In the genomic region with DNA sequence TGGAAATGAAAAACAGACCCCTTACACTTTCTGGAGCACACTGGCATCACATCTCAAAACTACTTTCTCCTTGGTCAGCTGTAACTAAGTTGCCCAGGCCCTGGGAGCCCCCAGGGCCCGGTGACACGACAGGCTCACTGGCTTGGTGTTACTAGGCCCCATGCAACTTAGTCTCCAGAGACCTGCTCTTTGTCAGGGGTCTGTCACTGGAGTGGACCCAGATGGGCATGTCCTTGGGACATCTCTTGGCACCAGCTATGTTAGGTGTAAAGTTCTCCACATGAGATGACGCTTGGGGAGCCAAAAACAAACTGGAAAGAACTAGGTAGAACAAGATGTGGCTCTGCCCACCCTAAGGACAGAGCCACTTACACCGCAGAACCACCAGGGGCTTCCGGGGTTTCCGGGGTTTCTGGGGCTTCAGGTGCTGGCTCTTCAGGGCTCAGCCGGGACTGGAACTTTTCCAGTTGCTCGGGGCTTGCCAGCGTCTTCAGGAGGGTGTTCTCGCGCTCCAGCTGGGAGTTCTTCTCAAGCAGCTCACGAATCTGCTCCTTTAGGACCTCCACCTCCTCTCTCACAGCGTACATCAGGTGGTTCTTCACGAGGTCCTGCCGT, we compare ENCODE assay signal across 8 mouse cellular contexts. TPM values are rescaled to one million over a fixed set of nuclear protein-coding genes. Genes with fewer than 3 reads are reported as not detected.
DNase-seq lines count a peak whose midpoint lies in the region; ATAC-seq and TF ChIP-seq lines count a peak whose summit lies in the region.

No protein-coding gene starts in this region.

- WGBS in lung, embryonic 15.5 days = 78% methylated on average over 15 of the region's 15 CpGs
- WGBS in intestine, postnatal 0 days = 78% methylated on average over 15 of the region's 15 CpGs

- ATAC-seq in lung, embryonic 15.5 days (ENCODE audit: borderline replicate concordance, extremely low read depth, low FRiP score, low TSS enrichment) = no peak
- ATAC-seq in intestine, postnatal 0 days = no peak

- DNase-seq in gastrocnemius, postnatal 10 days = peak; percentile 10
- no peak for DNase-seq in gastrocnemius, postnatal 36 days
- DNase-seq in lung, postnatal 4 days = no peak
- DNase-seq in thymus, postnatal 10 days (ENCODE audit: low spot score in 2 of 2) = peak; percentile 29 to 42
- no peak for DNase-seq in testis, postnatal 14 days (ENCODE audit: low spot score)
- DNase-seq in spleen, adult 12 weeks (ENCODE audit: low spot score) = no peak

- H3K36me3 ChIP-seq in lung, embryonic 15.5 days = no peaks in the 10 kb centered on the region
- no peaks in the 10 kb centered on the region for H3K36me3 ChIP-seq in intestine, postnatal 0 days (ENCODE audit: control insufficient read depth, insufficient read depth)

- no peak overlapping the region for H3K4me3 ChIP-seq in lung, embryonic 15.5 days
- H3K4me3 ChIP-seq in intestine, postnatal 0 days (ENCODE audit: low read depth, low read length) = peak overlapping the region; percentile 56; the same call in 1 of the 2 replicates

- intact Hi-C loops in gastrocnemius, postnatal 36 days (cut with DNase I) = loop anchor here (5.0 kb wide), 1 partner anchor 33 kb away; no protein-coding TSS in a partner anchor

- no peak overlapping the region for H3K27ac ChIP-seq in lung, embryonic 15.5 days
- peak overlapping the region; percentile 66 for H3K27ac ChIP-seq in intestine, postnatal 0 days (ENCODE audit: low read depth, low read length)

- peaks cover 4% of the 10 kb centered on the region for H3K27me3 ChIP-seq in lung, embryonic 15.5 days
- no peaks in the 10 kb centered on the region for H3K27me3 ChIP-seq in intestine, postnatal 0 days (replicated peaks; ENCODE audit: control insufficient read depth, insufficient read depth, low read length)

- 0 out of 2 replicates have a peak, but pooled peaks cover 3% of the 10 kb centered on the region for H3K4me1 ChIP-seq in lung, embryonic 15.5 days
- 0 out of 2 replicates have a peak, but pooled peaks cover 3% of the 10 kb centered on the region for H3K4me1 ChIP-seq in intestine, postnatal 0 days (replicated peaks; ENCODE audit: control insufficient read depth, insufficient read depth, low read length)

- H3K9ac ChIP-seq in lung, embryonic 15.5 days = no peak overlapping the region
- 0 out of 2 replicates have a peak overlapping the region, but pooled peaks have one; percentile 11 for H3K9ac ChIP-seq in intestine, postnatal 0 days (ENCODE audit: low read depth, low read length)

- H3K4me2 ChIP-seq in lung, embryonic 15.5 days = peak overlapping the region; percentile 55; the same call in 1 of the 2 replicates
- H3K4me2 ChIP-seq in intestine, postnatal 0 days (replicated peaks; ENCODE audit: low read depth) = peak overlapping the region; percentile 64

- TF ChIP-seq CTCF in intestine, postnatal 0 days (IDR thresholded peaks at IDR 0.05; ENCODE audit: low read depth) = no peak

- H3K9me3 ChIP-seq in lung, embryonic 15.5 days = no peaks in the 10 kb centered on the region
- no peaks in the 10 kb centered on the region for H3K9me3 ChIP-seq in intestine, postnatal 0 days (ENCODE audit: control insufficient read depth)

RNA-seq across cellular contexts. Expression of a gene that starts 59.9 kb away (rescaled TPM):
- 100 to 1,000 TPM; 105 to 153 TPM for total RNA-seq in gastrocnemius, postnatal 10 days (2021)
- total RNA-seq in gastrocnemius, postnatal 36 days (2021) = 100 to 1,000 TPM; 258 to 294 TPM
- polyA plus RNA-seq in lung, embryonic 15.5 days (2015; fragmentation: Nextera tagmentation; extraction: Ambion mirVana) = 103 and 111 TPM in 2 replicates
- 64.4 and 80.3 TPM in 2 replicates for polyA plus RNA-seq in intestine, postnatal 0 days (2015; fragmentation: Nextera tagmentation; extraction: Ambion mirVana)

Comparison
In these comparisons a context has a peak if more than half of its experiments do, and no peak if none do; other contexts are left out.
1. DNase-seq: peak in gastrocnemius, postnatal 10 days (single experiment) and thymus, postnatal 10 days (2 of 2); none in gastrocnemius, postnatal 36 days (0 of 2), lung, postnatal 4 days (0 of 2), testis, postnatal 14 days (single experiment) and spleen, adult 12 weeks (single experiment).